Mouse (Mus musculus) lung, embryonic 15.5 days (tissue): ENCODE measurements at regions not wholly inside any gene's neighbourhood (a gene's known extent, or its start where the extent isn't known, plus 50 kb on each side); places are given as distances from the start of the nearest gene placed in this dataset.

ENCODE experiments used
- ATAC-seq: fragments of 200-750 bp; cut with Nextera tagmentation; 2 replicates; pipeline ENCODE4 v1.8.0; 2017; ENCODE audit warnings: moderate number of reproducible peaks, borderline replicate concordance; ENCODE audit not compliant: low FRiP score, low TSS enrichment; ENCODE audit errors: extremely low read depth
- H3K27ac ChIP-seq: fragments of 300-500 bp; sonication (generic); 2 replicates; pipeline ENCODE4 v1.5.1; 2015; ENCODE audit warnings: moderate library complexity, mild to moderate bottlenecking, inconsistent platforms
- H3K27me3 ChIP-seq: fragments of 300-500 bp; sonication (generic); 2 replicates; pipeline ENCODE4 v1.6.1; 2015; ENCODE audit warnings: inconsistent platforms
- H3K36me3 ChIP-seq: fragments of 300-500 bp; sonication (generic); 2 replicates; pipeline ENCODE4 v1.6.1; 2015; ENCODE audit warnings: inconsistent platforms
- H3K4me1 ChIP-seq: fragments of 300-500 bp; sonication (generic); 2 replicates; pipeline ENCODE4 v1.6.1; 2015; ENCODE audit warnings: inconsistent platforms
- H3K4me2 ChIP-seq: fragments of 300-500 bp; sonication (generic); 2 replicates; pipeline ENCODE4 v1.6.1; 2015; ENCODE audit warnings: inconsistent platforms, mild to moderate bottlenecking, moderate library complexity
- H3K4me3 ChIP-seq: fragments of 300-500 bp; sonication (generic); 2 replicates; pipeline ENCODE4 v1.5.1; 2015; ENCODE audit warnings: mild to moderate bottlenecking, inconsistent platforms
- H3K9ac ChIP-seq: fragments of 300-500 bp; sonication (generic); 2 replicates; pipeline ENCODE4 v1.6.1; 2015; ENCODE audit warnings: inconsistent platforms
- H3K9me3 ChIP-seq: fragments of 300-500 bp; sonication (generic); 2 replicates; pipeline ENCODE4 v1.6.1; 2016; ENCODE audit warnings: inconsistent platforms
- WGBS: fragments of 180-500 bp; shearing (Covaris S2); methylation state at CpG from one replicate; pipeline ENCODE4 v1.1.7; 2015; 5-methylcytosine and 5-hydroxymethylcytosine counted together

DNA sequence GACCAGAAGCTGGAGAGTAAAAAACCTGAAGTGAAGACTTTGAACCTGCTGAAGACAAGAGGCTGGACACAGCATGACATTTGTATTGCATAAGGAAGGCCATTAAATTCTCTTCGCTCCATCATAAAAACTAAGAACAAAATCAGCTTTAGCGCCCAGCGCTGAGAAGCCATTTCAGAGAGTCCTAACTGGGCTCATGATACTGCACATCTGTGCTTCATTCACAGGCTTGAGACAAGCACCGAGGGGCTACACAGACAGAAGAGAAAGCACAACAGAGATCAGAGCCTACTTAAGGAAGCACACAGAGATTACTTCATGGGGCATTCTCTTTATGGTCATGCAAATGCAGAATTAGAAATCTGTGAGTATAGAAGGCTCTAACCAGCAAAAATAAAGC, 338.2 kb upstream of the G2e3 start:
- H3K9me3 ChIP-seq = no peaks in the 10 kb centered on the region
- WGBS = 91% methylated on average over 4 of the region's 4 CpGs
- no peaks in the 10 kb centered on the region for H3K36me3 ChIP-seq
- no peak overlapping the region for H3K4me3 ChIP-seq
- no peaks in the 10 kb centered on the region for H3K4me1 ChIP-seq
- no peak for ATAC-seq
- no peak overlapping the region for H3K4me2 ChIP-seq
- no peak overlapping the region for H3K9ac ChIP-seq
- H3K27me3 ChIP-seq = no peaks in the 10 kb centered on the region
- no peak overlapping the region for H3K27ac ChIP-seq

DNA sequence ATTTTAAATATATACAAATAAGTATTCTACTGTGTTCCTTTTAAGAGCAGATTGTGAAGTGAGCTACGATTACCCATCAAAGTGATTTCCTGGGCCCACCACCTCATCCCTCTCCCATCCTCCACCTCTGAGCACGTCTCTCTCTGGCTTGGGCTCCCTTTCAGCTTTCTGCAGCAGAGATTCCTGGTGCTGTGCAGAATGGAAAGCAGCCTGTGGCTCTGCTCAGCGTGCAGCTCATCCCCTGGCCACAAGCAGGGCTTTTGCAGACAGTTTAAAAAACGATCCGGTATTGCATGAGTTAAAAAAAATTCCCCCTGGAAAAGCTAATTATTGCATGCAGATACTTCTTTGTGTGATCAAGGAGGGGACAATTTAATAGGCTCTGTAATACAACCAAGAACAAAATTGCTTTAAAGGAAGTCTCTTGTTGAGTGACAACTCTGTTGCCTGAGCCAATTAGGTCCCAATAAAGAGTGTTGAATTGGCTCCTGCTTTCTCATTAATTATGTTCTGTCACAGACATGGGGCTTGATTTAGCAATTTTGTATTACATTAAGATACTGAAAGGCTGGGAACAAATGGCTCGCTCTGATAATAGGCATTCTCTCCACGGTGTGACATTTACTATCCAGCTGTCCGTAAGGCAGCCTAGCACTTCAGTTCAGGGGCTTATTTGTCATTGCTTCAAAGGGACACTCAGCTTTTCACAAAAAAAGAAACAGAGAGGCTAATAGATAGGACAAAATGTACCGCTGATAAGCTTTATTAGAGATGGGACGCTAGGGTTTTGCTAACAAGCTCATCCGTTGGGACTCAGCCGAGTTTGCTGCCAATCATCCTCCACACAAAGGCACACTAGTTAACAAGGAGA, 345.9 kb upstream of the G2e3 start:
- Histone ChIP-seq H3K9me3 (no peaks in the 10 kb centered on the region), H3K27ac (no peak overlapping the region), H3K4me1 (peaks cover 14% of the 10 kb centered on the region), H3K27me3 (no peaks in the 10 kb centered on the region), H3K4me2 (no peak overlapping the region; the same call in 1 of the 2 replicates), H3K9ac (no peak overlapping the region), H3K4me3 (no peak overlapping the region), H3K36me3 (no peaks in the 10 kb centered on the region)
- 27% methylated on average over 12 of the region's 12 CpGs for WGBS
- peak; percentile 16; the same call in 1 of the 2 replicates for ATAC-seq

DNA sequence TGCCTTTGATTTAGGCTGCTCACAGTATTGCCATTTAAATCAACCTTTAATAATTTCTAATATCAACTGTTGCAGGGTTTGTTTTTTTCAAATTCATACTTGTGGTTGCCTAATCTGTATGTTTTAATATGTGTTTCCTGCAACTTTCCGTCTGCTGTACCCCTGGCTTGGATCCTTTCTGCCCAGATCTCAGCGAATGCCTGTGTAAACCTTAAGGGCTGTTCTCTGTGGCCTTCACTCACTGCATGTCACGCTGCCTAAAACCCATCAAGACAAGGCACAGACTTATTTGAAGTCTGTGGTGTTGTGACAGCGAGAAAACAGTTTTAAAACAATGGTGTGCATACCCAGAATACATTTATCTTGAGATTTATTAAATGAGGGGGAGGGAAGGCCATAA, 346.8 kb upstream of the G2e3 start:
- no peak overlapping the region; the same call in 1 of the 2 replicates for H3K4me2 ChIP-seq
- no peaks in the 10 kb centered on the region for H3K9me3 ChIP-seq
- no peaks in the 10 kb centered on the region for H3K36me3 ChIP-seq
- ATAC-seq = peak; percentile 58; the same call in 1 of the 2 replicates
- WGBS = 35% methylated on average over 4 of the region's 4 CpGs
- H3K4me3 ChIP-seq = no peak overlapping the region
- no peak overlapping the region for H3K27ac ChIP-seq
- H3K4me1 ChIP-seq = peaks cover 14% of the 10 kb centered on the region
- H3K9ac ChIP-seq = no peak overlapping the region
- no peaks in the 10 kb centered on the region for H3K27me3 ChIP-seq

DNA sequence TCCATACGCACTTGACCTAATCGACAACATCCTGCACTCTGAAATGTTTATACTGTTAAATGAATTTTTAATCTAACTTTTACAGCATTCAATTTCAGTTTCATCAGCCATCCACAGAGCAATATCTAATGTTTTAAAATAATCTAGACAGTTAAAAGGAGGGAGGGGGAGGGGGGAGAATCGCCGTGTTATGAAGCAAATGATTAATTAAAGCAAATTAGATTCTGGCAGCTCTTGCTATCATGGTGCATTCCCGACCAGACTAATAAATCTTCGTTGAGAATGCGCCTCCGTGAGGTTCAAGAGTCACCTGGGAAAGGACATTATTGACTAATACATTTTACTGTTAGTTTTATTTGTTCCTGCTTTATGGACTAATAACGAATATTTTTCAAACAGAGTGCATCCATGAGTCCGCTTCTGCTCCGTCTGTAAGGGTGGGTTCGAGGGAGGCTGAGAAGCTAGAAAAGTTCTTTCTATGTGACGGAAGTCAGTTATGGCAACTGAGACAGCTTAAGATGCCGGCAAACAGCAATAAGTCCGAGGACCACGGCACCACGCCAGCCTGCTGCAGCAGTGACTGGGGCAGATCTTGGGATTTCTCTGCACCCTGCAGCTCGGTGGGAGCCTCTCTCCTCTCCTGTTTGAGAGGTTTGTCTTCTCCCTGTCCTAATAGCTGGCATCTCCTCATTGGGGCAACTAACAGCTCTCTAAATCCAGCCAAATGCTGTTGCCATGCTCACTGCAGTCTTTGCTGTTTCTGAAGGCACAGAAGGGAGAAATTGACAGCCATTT, 347.4 kb upstream of the G2e3 start:
- Histone ChIP-seq H3K4me1 (peaks cover 14% of the 10 kb centered on the region), H3K27me3 (no peaks in the 10 kb centered on the region), H3K4me2 (peak overlapping the region; percentile 33), H3K9me3 (no peaks in the 10 kb centered on the region), H3K9ac (no peak overlapping the region), H3K4me3 (no peak overlapping the region), H3K27ac (peak overlapping the region; percentile 27; the same call in 1 of the 2 replicates), H3K36me3 (no peaks in the 10 kb centered on the region)
- 36% methylated on average over 18 of the region's 18 CpGs for WGBS
- no peak for ATAC-seq

DNA sequence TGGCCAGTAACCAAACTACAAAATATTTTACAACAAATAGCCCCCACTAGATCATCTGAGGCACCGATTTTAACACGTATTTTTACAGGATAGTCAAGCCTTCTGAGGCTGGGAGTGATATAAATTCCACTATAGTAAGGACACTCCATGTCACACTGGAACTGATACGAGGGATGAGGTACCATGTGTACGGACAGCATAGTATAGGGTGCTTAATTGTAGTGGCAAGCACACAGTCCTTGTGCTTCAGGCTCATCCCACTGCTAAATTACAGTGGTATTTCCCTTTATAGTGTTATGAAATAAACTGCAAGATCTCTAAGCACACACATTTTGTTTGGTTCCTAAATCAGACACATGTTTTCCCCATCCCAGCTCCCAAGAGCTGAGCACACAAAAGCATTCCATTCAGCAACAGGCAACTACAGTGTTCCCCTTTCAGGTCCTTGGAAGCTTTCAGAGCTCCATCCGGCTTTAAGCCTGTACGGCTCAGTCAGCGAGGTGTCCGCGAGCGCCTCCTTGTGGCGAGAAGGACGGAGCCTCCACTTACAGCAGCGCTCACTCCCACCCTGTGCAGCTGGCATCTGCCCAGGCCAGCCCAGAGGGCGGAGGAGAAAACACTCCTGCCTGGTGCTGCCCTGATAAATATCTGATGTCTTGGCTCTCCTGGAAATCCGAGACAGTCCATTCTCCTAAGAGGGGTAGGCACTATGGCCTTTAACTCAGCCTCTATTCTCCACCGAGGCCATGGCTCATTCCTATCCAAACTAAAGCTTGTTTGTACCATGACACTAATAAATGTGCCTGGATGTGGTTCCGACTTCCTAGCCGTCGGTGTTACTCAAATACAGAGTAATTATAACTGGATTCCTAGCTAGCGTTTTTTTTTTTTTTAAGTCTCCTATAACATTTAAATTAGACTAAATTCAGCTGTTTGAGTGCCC, 348.3 kb upstream of the G2e3 start:
- peak overlapping the region; percentile 33 for H3K4me2 ChIP-seq
- peak; percentile 84 for ATAC-seq
- no peak overlapping the region for H3K27ac ChIP-seq
- no peaks in the 10 kb centered on the region for H3K27me3 ChIP-seq
- H3K36me3 ChIP-seq = no peaks in the 10 kb centered on the region
- no peaks in the 10 kb centered on the region for H3K9me3 ChIP-seq
- no peak overlapping the region for H3K9ac ChIP-seq
- 21% methylated on average over 20 of the region's 20 CpGs for WGBS
- H3K4me1 ChIP-seq = peaks cover 14% of the 10 kb centered on the region
- 0 out of 2 replicates have a peak overlapping the region, but pooled peaks have one; percentile 2 for H3K4me3 ChIP-seq

DNA sequence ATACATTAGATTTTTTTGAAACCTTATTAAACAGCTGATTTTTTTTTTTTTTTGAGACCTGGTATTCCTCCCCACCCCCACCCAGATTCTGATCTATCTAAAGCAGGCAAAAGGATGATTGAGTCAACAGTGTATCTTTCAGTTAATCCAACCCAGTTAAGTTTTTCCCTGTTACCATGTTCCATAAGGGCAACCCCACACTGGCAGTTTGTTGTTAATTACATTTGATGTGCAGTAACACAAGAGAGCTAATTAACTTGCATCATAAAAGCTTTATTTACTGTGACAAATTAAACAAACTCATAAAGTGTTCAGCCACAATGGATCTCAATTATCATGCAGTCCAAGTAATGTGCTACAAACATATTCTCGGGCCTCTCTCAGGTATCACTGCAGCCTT, 346.8 kb upstream of the Prkd1 start:
- Histone ChIP-seq H3K4me3 (no peak overlapping the region), H3K27me3 (no peaks in the 10 kb centered on the region), H3K9me3 (no peaks in the 10 kb centered on the region), H3K4me1 (peaks cover 8% of the 10 kb centered on the region), H3K9ac (no peak overlapping the region), H3K36me3 (no peaks in the 10 kb centered on the region), H3K27ac (no peak overlapping the region), H3K4me2 (no peak overlapping the region)
- 83% methylated on average over 1 of the region's 1 CpGs for WGBS
- no peak for ATAC-seq

DNA sequence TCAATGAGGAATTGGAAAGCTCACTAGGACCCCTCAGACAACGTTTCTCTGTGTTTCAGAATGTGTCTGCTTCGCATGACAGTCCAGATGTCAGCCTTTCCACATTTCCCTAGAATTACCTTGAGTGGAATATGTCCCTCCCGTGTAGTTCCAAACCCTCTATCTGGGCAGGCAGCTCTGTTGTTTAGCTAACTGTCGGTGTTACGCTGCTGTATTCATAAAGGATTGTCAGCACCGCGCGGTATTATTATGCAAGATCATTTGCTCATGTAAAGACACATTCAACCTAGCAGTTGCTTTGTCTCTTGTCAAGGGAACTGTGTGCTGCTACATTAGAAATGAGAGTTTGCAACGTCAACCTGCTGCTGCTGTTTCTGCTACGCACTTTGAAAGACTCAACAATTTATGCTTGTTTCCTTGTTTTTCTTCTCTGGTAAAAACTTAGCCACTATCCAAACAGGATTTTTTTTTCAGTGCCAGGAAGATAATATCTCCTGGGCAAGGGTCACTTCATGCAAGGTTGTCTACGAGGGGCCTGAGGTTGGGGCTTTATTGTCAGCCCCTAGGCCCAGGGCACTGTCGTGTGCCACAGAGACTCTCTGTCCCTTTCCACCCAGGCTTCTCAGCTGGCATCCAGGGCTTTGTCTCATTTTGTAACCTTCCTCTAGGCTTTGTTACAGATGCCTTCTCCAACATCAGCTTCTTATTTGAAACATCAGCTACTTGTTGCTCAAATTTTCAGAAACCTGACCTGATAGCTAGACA, 340.8 kb upstream of the Prkd1 start:
- 45% methylated on average over 12 of the region's 12 CpGs for WGBS
- H3K4me1 ChIP-seq = no peaks in the 10 kb centered on the region
- no peak for ATAC-seq

DNA sequence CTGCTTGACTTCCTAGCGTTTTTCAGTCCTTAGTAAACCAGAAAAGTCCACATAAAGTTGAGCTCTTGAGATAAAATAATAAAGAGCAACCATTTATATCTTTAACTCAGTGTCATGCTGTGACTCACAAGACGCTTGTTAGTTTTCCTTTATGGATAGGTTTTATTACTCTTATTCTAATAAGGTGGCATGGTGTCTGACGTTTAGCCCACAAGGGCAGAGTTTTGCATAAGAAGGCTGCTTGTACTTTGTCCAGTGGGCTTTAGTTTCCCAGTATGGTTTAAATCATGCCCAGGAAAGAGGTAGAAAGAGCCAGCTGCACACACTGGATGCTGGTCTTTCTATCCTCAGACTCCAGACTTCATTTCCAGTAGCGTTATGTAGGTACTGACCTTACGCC, 332.4 kb upstream of the Prkd1 start:
- no peak overlapping the region for H3K4me3 ChIP-seq
- ATAC-seq = no peak
- no peak overlapping the region for H3K4me2 ChIP-seq
- no peaks in the 10 kb centered on the region for H3K9me3 ChIP-seq
- 84% methylated on average over 5 of the region's 5 CpGs for WGBS
- H3K36me3 ChIP-seq = no peaks in the 10 kb centered on the region
- no peaks in the 10 kb centered on the region for H3K4me1 ChIP-seq
- H3K9ac ChIP-seq = no peak overlapping the region
- H3K27ac ChIP-seq = no peak overlapping the region
- no peaks in the 10 kb centered on the region for H3K27me3 ChIP-seq

More for the DNA sequence above, 340.8 kb upstream of the Prkd1 start:
- Histone ChIP-seq H3K27ac (no peak overlapping the region), H3K36me3 (no peaks in the 10 kb centered on the region), H3K4me3 (no peak overlapping the region), H3K9me3 (no peaks in the 10 kb centered on the region), H3K27me3 (no peaks in the 10 kb centered on the region), H3K9ac (no peak overlapping the region), H3K4me2 (no peak overlapping the region)

DNA sequence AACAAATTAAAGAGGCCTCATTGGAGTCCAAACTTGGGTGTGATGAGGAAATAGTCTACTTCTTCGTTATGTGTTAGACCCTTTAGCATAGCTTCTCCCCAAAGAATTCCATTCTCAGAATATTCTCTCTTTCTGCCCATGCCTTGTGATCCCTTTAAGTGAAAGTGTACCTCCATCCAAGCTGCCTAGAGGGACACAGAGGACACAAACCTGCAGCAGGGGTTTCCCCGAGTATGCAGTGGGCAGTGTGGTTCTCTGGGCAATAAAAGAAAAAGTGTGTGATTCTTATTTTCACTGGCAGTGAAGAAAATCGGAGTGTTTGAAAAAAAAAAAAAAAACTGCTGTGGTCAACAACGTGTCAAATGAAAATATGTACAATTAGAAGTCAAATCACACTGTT, 331.9 kb upstream of the Prkd1 start:
- no peaks in the 10 kb centered on the region for H3K27me3 ChIP-seq
- ATAC-seq = no peak
- H3K4me3 ChIP-seq = no peak overlapping the region
- 75% methylated on average over 4 of the region's 4 CpGs for WGBS
- no peaks in the 10 kb centered on the region for H3K4me1 ChIP-seq
- H3K4me2 ChIP-seq = no peak overlapping the region
- H3K36me3 ChIP-seq = no peaks in the 10 kb centered on the region
- no peak overlapping the region for H3K27ac ChIP-seq
- no peaks in the 10 kb centered on the region for H3K9me3 ChIP-seq
- no peak overlapping the region for H3K9ac ChIP-seq

DNA sequence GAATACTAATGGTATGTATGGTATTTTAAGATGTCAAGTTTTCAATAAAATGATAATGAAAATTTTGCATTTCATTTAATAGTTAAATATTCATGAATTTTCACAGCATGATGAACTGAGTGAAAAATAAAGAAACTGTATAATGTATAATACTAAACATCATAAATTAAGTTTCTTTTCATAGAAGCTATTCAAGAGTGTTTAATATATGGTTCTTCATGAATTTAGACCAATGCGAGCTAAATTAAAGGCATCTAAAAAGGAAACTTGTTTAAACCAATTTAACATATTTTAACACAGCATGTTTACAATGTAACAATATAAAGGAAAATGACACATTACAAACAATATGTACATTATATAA, 321.8 kb upstream of the Prkd1 start:
- Histone ChIP-seq H3K27me3 (no peaks in the 10 kb centered on the region), H3K9ac (no peak overlapping the region), H3K4me2 (no peak overlapping the region), H3K36me3 (no peaks in the 10 kb centered on the region), H3K27ac (no peak overlapping the region), H3K4me1 (no peaks in the 10 kb centered on the region), H3K9me3 (no peaks in the 10 kb centered on the region), H3K4me3 (no peak overlapping the region)
- no peak for ATAC-seq
- WGBS = 89% methylated on average over 1 of the region's 1 CpGs
